Mouse (Mus musculus) heart, postnatal 14 days (tissue): Measurements from ENCODE around the gene Gm49711. TPM values are rescaled to one million over a fixed set of nuclear protein-coding genes. Genes with fewer than 3 reads are reported as not detected.

ENCODE experiments used
- DNase-seq, 2 experiments: peaks; one replicate each; pipeline ENCODE4 v3.0.0; 2021 to 2022
- intact Hi-C: fragments of 180-260 bp; cut with DNase I; formaldehyde crosslinking; loops from one replicate; pipeline ENCODE4 v1.15.1; 2025
- total RNA-seq, 2 experiments: library from RNA; stranded (reverse); gene quantifications; 2 replicates each; pipeline ENCODE4 v1.2.3; 2021

Gene Gm49711
- total RNA-seq, 2 experiments from 2014 or later, result not detected

GRCm38 (mm10) chr16:92114706-92115241, 56.7 kb downstream of the Gm49711 start:
- peak; percentile 58 to 63 for DNase-seq
- intact Hi-C loops, result no loop called here

DNA sequence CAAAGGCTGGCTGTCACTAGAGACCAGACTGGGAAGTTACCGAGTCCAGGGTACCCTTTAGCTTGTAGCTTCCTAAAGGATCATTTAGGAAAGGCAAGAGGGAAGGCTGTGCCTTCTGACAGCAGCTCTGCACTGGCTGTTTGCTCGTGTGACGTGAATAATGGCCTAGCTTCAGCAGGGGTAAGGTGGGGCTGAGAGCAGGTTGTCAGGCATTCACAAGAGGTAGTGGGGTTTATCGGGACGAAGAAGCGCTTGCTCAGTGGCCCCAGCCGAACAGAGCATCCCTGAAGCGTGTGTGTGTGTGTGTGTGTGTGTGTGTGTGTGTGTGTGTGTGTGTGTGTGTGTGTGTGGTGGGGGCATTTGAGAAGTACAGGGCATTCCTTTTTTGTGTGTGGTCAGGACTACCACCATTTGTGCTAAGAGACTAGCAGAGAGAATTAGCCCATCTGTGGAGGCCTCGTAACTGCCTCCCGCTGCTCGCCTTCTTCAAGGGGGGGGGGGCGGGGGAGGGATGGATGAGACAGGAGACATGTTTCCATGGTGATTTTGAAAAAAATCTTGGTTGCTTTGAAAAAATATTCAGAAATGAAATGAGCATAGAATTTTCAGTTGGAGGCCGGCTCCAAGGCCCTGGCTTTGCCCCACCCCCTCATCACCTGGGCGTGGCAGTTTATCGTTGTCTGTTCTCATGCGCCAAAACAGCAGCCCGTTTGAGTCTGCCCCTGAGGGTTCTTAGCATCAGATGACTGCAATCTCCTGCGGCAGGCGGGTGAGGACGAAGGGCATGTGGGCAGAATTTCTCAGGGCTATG, 57.7 kb downstream of the Gm49711 start:
- peak in 1 of 2 experiments; percentile 14 for DNase-seq
- intact Hi-C loops, result no loop called here

DNA sequence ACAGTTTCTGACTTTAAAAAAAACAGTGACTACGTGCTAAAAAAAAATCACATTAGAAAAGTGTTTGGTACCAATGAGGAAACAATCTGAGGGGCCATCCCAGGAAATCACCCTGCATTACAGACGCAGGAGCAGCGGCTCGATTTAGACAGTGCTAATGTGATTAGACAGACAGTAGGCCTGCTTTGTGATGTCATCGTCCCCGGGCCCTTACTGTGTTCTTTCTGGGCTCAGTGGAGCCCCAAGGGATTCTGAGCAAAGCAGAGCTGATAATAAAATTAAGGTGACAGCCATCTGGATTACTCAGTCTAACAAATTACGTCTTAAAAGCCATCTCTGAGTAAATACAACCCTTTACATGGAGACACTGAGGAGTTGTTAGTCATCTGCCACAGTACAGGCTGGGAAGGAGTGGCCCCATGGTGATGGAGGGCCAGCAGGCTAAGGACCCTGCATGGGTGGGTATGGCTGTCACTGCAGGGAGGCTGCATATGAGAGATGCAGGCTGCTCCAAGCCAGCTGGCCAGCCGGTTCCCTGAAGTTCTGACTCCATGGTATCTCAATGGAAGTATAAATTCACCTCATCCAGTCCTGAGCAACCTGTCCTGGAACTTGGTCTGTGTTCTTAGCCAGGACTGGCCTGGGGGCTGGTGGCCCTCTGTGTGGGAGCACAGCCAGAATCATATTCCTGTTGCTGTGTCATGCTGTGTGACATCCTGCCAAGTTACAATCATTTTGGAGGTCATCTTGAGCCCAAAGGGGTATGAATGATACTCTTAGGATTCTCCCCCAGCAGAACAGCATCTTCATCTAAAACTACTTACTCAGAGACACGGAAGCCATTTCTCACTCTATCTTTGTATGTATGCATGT, 59.5 kb downstream of the Gm49711 start:
- DNase-seq, result peak in 1 of 2 experiments; percentile 26
- intact Hi-C loops, result no loop called here

GRCm38 (mm10) chr16:92119013-92119515, 60.9 kb downstream of the Gm49711 start:
- intact Hi-C loops, result no loop called here
- no peak for DNase-seq

DNA sequence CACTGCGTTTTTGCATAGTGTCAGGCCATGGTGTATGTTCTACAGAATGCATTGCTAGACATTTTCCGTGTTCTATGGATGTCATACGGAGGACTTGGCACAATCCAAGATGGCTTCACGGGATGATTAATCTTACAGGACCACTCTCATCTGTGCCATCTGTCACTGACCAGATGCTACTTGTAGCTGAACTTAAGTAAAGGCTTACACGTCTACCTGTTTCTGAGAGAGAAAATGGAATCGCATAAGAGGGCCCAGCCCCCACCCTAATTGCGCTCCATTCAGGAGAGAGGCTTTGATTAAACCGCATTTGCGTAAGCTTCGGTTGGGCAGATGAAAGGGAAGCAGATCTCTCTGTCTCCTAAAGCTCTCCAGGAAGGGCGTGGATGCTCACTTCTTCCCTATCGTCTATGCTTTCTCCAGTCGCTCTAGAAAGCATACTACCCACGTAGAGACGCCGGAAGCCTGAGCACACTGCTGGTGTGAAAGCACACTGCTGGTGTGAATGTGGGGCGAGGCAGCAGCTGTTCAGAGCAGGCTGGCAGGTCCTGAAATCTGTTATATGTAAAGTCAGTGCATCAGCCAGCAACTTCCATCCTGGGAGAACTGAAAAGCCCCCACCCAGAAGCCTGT, 62.9 kb downstream of the Gm49711 start:
- intact Hi-C loops, result no loop called here
- DNase-seq, result no peak

GRCm38 (mm10) chr16:92127226-92127625, 69.1 kb downstream of the Gm49711 start:
- DNase-seq, result no peak
- intact Hi-C loops, result no loop called here

- intact Hi-C loops, result no loop called here
Measured at GRCm38 (mm10) chr16:92127666-92128065, 69.5 kb downstream of the Gm49711 start.

GRCm38 (mm10) chr16:92129843-92130242, 71.7 kb downstream of the Gm49711 start:
- intact Hi-C loops, result no loop called here
- DNase-seq, result no peak

More at GRCm38 (mm10) chr16:92127666-92128065, 69.5 kb downstream of the Gm49711 start:
- DNase-seq, result no peak

DNA sequence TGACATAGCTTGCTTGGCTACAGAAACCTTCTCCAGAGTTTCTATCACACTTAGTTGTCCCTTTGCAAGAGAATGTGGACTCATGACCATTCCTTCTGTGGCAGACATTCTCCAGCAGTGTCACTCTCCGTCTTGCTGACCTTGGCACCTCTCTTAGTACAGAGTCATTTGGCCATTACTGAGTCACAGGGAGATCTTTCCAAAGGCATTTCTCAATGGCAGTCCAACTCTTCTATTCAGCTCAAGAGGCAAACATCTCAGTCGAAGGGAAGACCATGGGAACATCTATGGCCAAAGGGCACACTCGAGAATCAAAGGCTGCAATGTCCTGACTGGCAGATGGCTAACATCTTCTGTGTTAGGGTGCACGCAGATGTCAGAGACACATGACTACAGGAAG, 74.4 kb downstream of the Gm49711 start:
- intact Hi-C loops, result no loop called here
- no peak for DNase-seq

- no peak for DNase-seq
- intact Hi-C loops, result no loop called here
Measured at GRCm38 (mm10) chr16:92134148-92134764, 76.1 kb downstream of the Gm49711 start.

GRCm38 (mm10) chr16:92136275-92136674, 78.2 kb downstream of the Gm49711 start:
- DNase-seq, result no peak
- intact Hi-C loops, result no loop called here

DNA sequence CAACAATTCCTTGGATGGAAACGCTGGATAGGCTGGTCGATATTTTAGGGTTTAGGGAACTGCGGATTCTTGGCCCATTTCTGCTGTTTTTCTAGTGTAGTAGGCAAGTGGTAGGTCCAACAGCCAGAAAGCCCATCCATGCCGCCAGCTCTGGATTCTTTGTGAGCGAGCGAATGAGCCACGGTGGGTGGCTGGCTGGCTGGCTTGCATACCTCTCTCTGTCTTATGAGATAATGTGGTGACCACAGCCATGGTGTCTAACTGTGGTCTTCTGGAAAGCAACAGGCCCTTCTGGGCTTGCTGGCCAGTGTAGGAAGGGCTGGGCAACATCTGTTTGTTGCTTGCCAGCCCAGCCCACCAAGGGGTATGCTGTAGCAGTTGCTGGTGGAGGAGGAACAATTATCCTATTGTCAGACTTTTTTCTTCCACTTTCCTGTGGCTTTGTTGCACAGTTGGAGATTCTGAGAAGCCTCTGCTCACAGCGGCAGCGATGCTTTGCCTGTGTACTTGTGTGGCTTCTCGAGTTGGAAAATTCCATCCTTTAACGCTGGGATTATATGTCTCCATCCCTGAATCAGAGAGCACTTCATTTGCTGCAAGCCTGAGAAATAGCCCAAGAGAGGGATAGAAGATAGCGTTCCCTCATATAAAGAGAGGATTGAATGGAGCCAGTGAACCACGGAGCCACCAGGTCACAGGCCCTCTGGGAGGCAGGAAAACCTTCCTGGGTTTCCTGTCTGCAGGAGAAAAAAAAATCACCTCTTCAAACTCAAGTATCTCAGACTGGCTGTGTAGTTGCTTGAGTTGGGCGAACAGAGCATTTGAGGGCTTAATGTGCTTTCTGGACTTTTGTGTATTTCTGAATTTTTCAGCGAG, 81.5 kb downstream of the Gm49711 start:
- intact Hi-C loops, result no loop called here
- DNase-seq, result no peak

DNA sequence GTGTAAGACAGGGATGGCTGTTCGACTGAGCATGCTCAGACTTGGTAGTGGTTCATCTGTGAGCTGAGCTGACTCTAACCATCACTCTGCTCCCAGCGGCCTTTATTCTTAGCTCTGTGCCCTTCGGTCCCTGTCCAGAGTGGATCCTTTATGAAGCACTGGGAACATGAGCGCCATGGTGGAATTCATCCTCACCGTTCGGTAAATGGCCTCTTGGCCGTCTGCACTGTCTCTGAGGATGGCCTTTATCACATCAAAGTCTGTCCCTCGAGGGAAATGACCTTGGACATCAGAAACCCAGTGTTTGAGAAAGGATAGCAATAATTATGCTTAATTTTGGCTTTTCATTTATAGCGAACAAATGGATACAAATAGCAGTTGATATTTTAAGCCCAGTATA, 82.2 kb downstream of the Gm49711 start:
- intact Hi-C loops, result no loop called here
- DNase-seq, result no peak

DNA sequence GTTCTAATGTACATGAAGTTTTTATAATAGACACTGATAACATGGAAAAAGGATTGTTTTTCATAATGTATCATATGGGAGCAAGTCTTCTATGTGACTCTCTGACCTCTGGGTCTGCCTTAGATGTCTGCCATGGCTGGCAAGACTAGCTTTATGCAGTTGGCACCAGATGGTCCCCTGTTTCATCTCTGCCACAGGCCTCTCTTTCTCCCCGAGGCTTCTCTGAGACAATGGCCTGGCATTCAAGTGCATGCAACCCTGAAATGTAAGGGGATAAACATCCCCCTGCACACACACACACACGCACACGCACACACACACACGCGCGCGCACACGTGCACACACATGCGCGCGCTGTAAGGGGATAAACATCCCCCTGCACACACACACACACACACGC, 82.9 kb downstream of the Gm49711 start:
- intact Hi-C loops, result no loop called here
- DNase-seq, result no peak

DNA sequence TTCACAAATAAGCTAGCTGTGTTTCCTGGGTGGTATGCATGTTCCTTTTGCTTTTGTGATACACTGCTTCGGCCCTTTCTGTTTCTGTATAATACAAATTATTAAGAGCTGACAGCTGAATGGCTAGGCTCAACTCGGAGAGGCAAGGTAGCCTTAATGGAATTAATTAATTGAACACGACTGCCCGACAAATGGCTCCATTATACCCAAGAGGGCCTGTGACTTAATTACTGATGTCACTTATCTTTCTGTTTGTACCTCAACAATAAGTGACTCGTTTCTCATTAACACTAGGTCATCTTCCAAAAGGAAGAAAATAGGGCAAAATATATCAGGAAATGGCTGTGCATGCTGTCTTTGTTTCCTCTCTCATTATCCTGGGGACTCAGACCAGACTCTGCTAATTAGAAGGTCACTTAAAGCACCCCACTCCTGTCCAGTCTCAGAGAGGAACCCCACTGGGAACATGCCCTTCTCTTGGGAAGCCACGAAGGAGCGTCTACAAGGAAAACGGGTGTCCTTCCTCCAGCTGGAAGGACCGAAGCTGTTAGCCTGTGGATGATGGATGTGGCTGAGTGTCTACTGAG, 84.4 kb downstream of the Gm49711 start:
- intact Hi-C loops, result no loop called here

DNA sequence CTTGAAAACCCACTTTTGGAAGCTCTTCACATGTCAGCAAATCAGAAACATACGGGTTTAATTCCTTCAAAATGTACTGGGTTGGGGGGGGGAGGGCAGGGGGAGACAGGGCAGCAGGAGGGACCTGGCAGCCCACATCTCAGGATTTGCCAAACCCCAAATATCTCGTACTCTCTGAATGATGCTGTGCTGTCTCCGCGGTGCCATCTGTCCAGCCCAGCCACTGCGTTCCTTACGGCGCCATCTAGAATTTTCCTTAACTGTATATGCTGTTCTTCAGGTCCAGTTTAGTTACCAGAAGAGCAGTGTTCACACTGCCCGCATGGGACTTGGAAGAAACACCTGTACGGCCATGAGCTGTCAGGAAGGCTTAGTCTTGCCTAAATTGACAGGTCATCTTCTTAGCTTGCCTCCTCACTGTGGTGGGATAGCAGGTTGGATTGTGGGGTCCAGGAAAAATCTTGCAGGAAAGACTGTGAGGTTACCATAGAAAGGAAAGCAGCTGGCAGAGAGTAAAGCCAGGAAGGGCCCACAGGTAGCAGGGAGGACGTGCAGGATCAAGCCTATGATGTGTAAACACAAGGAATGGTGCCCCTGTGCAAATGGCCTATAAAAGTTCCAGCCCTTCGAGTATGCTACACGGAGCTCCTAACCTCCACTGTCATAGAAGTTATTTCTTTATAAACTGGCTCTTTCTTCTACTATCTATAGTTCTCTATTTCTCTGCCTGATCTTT, 89.7 kb downstream of the Gm49711 start:
- intact Hi-C loops, result no loop called here

More for the DNA sequence above, 84.4 kb downstream of the Gm49711 start:
- no peak for DNase-seq

GRCm38 (mm10) chr16:92148367-92148728, 90.2 kb downstream of the Gm49711 start:
- intact Hi-C loops, result no loop called here
- no peak for DNase-seq

More for the DNA sequence above, 89.7 kb downstream of the Gm49711 start:
- no peak for DNase-seq

DNA sequence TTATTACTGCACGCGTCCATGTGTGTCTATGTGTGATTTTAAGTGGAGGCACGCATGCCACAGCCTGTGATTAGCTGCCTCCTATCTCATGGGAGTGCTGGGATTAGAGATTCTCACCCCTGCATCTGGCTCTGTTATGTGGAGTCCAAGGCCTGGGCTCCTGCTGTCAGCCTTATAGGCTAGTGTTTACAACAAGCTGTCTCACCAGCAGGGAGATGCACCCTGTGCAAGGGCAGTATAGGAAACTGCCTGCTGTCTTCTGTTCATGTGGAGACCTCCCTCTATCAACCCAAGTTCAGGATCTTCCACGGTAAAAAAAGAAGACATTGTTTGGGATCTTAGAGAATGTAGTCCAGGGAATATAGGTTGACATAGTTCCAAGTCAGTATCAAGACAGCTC, 92.9 kb downstream of the Gm49711 start:
- intact Hi-C loops, result no loop called here
- no peak for DNase-seq
